Mouse (Mus musculus) liver, embryonic 14.5 days (tissue): ENCODE data around the gene Tacc2.

ENCODE experiments used
- CTCF ChIP-seq: IDR thresholded peaks from 2 replicates; pipeline ENCODE4 v1.5.1; 2016; ENCODE audit warnings: antibody characterized with exemption, low read depth, control low read depth
- EP300 ChIP-seq: IDR thresholded peaks from 2 replicates; pipeline ENCODE4 v1.6.1; 2016; ENCODE audit warnings: antibody characterized with exemption, low read depth

DNA sequence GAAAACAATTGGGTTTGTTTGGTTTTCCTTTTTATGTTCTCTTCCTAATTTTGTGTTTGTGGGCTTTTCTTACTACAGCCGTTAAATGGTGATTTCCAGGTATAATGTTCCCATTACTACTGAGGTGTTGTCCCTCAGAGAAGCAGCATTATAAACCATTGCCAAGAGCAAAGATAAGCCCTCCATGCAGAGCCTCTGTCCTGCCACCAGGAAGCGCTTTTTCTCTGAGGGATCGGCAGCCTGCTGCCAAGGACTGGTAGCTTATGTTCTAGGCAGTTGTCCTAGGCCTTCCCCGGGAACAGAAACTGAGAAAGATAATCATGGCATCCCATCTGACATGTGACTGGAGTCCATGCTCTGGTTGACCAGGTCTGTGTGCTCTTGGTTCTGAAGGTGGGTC lies 171.9 kb downstream of the Tacc2 start:
- no peak for TF ChIP-seq EP300
- no peak for TF ChIP-seq CTCF
